Mouse (Mus musculus) neutrophil, adult 5-6 weeks (primary cell): Measurements from ENCODE around the gene Wbp2nl. TPM values are rescaled to one million over a fixed set of nuclear protein-coding genes. Genes with fewer than 3 reads are reported as not detected.

ENCODE experiments used
- total RNA-seq: library from RNA; stranded (forward); fragments of 200-1000 nt; gene quantifications from 2 replicates; pipeline ENCODE4 v1.2.3, GENCODE M21; 2017

The Wbp2nl gene
- total RNA-seq, 1 experiment from 2014 or later: not detected

Other genes with a start within 250 kb of the Wbp2nl start
- not detected in 2 replicates for gene 4930407I10Rik, start 239.8 kb upstream of the Wbp2nl start, total RNA-seq
- not detected in 2 replicates for gene Mei1, start 229.0 kb upstream of the Wbp2nl start, total RNA-seq
- gene Ccdc134, start 171.0 kb upstream of the Wbp2nl start, total RNA-seq: 35.9 and 37.9 TPM in 2 replicates
- gene Srebf2, start 151.8 kb upstream of the Wbp2nl start, total RNA-seq: 71.5 and 74.5 TPM in 2 replicates
- 0.58 and 1.1 TPM in 2 replicates for gene Shisa8, start 86.1 kb upstream of the Wbp2nl start, total RNA-seq
- 157 and 160 TPM in 2 replicates for gene Tnfrsf13c, start 74.6 kb upstream of the Wbp2nl start, total RNA-seq
- not detected in 2 replicates for gene Cenpm, start 54.2 kb upstream of the Wbp2nl start, total RNA-seq
- gene 1500009C09Rik, start 46.6 kb upstream of the Wbp2nl start, total RNA-seq: not detected in 2 replicates
- not detected in 2 replicates for gene Sept3, start 24.1 kb upstream of the Wbp2nl start, total RNA-seq
- gene Naga, start 40.0 kb downstream of the Wbp2nl start, total RNA-seq: 32.2 and 40.0 TPM in 2 replicates
- 0.35 and 0.37 TPM in 2 replicates for gene Pheta2, start 40.0 kb downstream of the Wbp2nl start, total RNA-seq
- gene Smdt1, start 40.0 kb downstream of the Wbp2nl start, total RNA-seq: 34.0 and 36.1 TPM in 2 replicates
- 119 and 121 TPM in 2 replicates for gene Ndufa6, start 55.4 kb downstream of the Wbp2nl start, total RNA-seq
- gene Cyp2d22, start 81.3 kb downstream of the Wbp2nl start, total RNA-seq: 2.2 and 4.7 TPM in 2 replicates
- gene Cyp2d11, start 95.1 kb downstream of the Wbp2nl start, total RNA-seq: not detected in 2 replicates
- gene Cyp2d10, start 108.2 kb downstream of the Wbp2nl start, total RNA-seq: not detected in 2 replicates
- not detected in 2 replicates for gene Cyp2d9, start 134.5 kb downstream of the Wbp2nl start, total RNA-seq